Mouse (Mus musculus) mouse trophoblast stem cell (cell line): ENCODE measurements around the gene Tmem189.

ENCODE experiments used
- in situ Hi-C, 2 experiments: fragments of 300-500 bp; cut with MseI, MboI; formaldehyde crosslinking; loops; 2 replicates in 1 of 2; 3 replicates in 1 of 2; pipeline ENCODE4 v1.15.1; 2025

Gene Tmem189

GRCm38 (mm10) chr2:167596262-167596661 is 93.4 kb downstream of the Tmem189 start:
- in situ Hi-C loops: no loop called here

- in situ Hi-C loops: no loop called here
Observed at GRCm38 (mm10) chr2:167595761-167596171, 93.9 kb downstream of the Tmem189 start.

DNA sequence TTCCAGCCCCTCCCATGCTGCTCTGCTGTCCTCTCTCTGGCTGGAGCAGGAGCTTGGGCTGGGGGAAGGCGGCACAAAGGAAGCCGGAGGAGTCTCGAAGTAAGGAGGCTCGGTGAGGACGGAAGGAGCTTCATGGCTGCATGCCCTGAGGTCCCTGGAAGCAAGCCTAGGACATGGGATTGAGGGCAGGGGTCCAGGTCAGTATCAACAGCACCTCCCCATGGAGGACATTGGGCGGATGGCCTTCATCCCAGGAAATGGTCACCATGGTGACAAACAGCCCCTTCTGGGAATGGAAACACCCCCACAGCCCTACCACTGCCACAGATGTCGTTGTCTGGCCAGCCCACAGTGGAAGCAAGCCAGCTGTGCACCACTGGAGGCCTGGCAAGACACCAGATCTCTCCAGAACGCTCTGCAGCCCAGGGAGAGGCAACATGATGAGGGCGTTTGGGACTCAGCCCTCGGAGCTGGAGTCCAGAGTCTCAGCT is 95.1 kb downstream of the Tmem189 start:
- in situ Hi-C loops: no loop called here

GRCm38 (mm10) chr2:167593551-167594250 is 95.9 kb downstream of the Tmem189 start:
- in situ Hi-C loops: no loop called here
